Mouse (Mus musculus): Measurements from ENCODE around the gene H3f3a.
"Not testable (repeated sequence)": the region's sequence is repeated elsewhere in the genome, so short reads cannot be mapped to it uniquely, and the experiment has no call there.

The H3f3a gene

DNA sequence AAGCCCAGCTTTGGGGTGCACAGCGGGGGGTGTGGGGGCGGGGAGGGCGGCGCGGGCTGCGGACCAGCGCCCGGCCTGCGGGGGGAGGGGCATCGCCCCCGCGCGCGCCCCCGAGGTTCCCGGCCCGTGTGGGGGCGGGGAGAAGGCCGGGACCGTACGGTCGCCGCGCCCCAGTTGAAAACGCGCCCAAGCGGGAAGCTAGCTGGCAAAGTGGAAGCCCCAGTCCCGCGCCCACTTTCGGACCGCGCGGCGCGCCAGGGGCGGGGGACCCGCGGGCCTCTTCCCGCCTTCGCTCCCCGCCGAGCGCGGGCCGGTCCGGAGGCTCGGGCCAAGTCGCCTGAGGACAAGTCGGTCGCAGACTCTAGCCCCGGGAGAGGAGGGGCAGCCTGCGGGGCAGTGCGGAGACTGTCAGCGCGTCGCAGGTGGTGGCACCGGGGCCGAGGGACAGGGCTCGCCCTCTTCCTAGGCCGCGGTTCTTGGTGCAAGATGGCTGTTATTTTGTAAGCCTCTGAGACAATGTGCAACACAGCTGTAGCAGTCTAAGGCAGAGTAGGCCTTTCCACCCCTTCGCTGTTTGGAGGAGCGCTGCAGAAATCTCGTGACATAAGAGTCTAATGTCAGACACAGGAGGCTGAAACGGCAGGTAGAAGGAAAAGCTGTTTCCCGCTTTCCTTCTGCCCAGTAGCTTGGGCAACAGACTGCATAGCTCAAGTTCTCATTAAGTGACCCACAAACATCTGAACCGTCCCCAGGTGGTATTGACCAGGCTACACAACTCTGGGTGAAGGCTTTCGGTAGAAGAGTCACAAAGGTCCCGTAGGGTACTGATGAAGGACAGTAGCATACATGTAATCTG is at the start of gene H3f3a:
Gene H3f3a, minus strand, starts transcription at position 59 of the 856 bp plus-strand sequence.
- no peak for DNase-seq (ENCODE audit: low read depth, low spot score)

DNA sequence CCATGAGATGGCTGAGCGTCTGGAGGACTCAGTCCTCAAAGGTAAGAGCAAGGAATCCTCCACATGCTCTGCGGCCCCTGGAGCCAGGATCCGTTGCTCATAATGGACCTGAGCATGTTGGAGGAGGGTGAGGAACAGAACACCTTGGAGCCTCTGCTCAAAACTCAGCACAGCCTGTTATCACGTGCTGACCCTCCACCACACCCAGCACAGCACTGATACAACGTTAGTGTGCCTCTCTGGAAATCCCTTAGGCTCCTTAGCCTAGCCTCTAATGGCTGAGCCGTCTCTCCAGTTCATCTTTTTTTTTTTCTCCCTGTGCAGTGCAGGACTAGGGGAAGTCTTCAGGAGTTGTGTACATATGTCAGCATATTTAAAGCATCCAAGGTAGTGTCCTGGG is 46.3 kb upstream of the H3f3a start:
- DNase-seq (ENCODE audit: low read depth, low spot score) = no peak

DNA sequence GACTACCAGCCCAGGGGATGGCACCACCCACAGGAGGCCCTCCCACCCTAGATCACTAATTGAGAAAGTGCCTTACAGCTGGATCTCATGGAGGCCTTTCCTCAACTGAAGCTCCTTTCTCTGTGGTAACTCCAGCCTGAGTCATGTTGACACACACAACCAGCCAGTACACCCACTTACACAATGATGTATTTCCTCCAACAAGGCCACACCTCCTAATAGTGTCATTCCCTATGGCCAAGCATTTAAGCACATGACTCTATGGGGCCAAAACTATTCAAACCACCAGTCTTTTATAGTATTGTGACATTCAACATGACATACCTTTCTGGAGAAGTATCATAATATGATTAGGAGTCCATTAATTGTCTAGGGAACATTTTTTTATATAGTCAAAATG is 45.0 kb upstream of the H3f3a start:
- no peak for DNase-seq (ENCODE audit: low read depth, low spot score)

DNA sequence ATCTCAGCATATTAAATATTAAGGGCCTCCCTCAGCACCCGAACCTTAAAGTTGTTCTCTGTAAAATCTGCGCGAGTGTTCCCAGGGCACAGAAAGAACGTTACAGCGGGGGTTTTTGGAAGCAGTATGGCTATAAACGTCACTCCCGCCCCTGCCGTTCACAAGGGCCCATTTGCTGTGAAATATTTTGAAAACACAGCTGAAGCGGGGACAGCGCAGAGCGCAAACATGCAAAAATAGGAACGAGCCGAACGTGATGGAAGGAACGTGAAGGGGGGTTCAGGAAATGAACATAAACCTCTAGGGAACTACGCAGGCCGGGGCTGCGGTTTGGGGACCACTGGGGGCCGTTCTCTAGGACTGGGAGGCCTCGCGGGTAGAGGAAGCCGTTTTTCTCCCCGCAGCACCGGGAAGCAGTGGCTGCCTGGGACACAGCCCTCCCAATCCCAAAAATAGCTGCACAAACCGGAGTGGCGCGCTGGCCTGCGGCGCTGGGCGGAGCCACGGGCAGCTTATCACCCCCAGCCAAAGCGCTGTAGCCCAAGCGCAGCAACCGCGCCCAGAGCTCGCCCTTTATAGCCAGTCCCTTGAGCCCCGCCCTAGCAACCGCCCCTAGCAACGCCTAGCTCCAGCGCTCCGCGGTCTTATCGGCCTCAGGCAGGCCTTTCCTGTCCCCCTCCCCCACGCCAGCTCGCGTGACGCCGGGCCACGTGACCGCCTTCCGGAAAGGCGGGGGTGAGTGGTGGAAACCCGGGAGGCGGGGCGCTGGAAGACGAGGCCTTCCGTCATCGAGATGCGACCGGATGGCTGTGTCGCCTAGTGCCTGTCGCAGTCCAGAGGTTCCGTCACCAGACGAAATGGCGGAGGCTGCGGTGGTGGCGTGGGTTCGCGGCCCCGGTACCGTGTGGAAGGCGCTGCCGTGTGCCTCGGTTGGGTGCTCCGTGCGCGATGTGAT is 36.9 kb upstream of the H3f3a start, which contains the start of gene Sde2:
Gene Sde2, plus strand, starts transcription at position 812 of the 955 bp plus-strand sequence.
- DNase-seq (ENCODE audit: low read depth, low spot score) = peak; percentile 100

DNA sequence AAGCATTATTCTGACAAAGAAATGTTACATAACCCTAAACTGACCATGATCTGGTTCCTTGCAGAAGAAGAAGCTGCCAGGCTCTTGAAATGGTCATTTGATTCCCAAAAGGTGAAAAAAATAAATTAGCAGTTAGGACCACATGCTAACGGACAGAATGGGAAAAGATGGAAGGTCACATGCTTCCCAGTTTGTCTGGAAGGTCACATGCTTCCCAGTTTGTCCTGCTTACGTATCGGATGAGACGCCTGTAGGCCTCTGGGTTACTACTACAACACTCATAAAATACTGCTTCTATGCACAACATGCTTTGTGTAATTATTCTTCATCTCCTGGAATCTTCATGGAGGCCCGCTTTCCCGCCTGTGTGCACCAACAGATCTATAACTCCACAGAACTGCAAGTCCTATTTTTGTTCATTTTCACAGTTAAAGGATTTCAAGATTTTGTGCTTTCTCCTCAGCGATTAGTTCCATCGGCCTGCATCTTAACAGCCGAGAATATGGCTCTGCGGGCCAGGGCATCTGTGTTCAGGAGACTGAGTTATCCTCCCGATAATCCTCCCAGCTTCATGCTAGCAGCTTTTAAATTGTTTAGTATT is 36.1 kb upstream of the H3f3a start:
- DNase-seq (ENCODE audit: low read depth, low spot score) = no peak

DNA sequence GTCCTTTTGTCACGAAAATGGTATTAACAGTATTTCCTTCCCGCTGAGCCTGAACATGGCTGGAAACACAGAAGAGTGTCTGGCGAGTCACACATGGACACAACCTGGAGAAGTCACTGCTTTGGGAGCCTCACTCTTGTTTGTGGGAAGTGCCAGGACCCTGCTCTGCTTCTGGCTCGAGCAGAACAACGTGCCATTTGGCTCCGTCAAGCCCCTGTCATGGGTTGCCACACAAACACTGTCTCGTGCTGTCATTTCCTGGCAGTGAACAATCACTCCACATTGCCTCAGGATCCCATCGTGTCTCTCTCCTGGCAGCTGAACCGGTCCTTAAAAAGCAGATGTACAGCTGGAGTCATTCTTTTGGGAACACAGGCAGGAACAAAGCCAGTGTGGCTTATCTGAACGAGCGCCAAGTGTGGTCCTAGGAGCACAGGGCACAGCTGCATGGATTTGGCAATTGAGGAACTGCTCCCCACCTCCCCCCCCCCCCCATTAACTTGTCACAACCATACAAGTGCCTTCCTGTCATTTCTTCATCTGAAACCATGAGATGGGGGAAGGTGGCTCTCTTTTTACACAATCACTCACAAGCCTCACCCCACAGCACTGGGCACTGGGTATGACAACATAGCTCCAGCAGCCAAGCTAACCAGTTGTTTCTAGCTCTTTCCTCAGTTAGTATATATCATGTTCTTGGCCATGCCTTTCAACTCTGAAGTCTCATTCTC is 34.9 kb upstream of the H3f3a start:
- DNase-seq (ENCODE audit: low read depth, low spot score) = no peak

DNA sequence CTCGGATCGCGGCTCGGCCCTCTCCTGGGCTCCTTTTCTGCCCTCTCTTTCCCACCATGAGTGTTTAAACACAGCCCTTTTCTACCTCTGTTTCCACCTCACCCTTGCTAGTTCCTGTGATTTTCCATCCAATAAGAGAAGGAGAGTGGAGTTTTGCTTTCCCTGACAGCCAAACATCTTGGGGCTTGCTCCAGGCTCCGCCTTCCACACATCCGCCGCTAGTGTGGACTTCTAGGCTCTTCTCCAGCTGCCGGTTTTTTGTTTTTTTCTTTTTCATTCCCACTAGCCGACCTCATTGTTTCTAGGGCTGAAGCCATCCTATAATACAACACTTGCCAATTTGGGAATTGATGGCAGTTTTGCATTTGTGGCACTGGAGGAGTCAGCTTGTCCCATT is 34.4 kb upstream of the H3f3a start:
- peak; percentile 19 for DNase-seq (ENCODE audit: low read depth, low spot score)

DNA sequence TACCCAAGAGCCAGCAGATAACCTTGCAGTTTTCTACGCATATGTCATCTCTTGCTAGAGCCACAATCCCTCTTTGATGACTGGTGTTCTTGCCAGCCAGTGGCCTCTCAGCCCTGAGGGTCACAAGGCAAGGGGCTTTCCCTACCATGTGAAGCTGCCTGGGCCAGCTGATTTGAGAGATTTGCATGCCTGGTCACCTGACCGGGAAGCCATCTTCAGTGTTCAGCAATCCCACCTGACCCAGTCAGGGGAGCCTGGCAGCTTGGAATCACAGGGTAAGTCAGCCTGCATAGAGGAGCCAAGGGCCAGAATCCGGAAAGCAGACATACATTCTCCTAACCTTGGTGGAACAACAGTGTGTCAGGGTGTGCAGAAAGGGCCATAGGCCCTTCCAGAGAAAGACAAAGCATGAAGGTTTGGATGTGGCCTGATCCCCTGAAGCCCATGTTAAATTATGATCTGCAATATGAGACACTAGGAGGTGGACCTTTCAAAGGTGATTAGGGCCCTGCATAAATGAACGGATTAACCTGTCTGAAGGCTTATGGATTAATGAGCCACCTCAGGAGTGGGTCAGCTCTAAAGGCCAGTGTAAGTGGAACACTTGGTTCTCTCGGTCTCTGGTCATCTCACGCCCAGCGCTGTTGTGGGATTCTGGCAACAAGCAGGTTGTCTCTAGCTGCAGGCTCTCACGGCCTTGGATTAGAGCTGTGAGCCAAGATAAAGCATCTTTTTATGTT is 28.0 kb upstream of the H3f3a start:
- peak; percentile 60 for DNase-seq (ENCODE audit: low read depth, low spot score)

DNA sequence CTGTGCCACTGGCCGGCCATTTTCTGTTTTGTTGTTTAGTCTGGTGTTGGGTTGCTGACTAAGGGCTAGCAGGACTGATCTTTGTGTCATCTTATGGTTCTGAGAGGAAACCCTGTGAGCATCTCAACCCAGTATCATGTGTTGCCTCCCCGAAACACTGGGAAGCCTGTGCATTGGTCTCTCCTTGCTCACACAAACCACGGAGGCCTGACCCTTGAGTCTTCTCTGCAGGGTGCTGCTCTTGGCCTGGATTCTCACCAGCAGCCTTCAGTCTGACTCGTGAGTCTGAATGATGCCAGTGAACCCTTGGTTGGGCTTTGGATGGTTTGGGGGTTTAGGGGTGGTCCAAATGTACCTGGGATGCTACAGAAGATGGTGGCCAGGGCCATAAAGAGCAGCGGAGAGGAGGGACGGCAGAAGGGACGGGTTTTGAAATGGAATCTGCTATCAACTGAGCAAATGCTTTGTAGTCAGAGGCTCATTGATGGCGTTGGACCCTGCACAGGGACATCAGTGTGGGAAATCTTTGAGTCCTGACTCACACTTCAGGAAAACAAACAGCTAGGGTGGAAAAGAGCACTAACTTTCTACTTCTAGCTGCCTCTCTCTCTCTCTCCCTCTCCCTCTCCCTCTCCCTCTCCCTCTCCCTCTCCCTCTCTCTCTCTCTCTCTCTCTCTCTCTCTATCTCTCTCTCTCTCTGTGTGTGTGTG is 25.6 kb upstream of the H3f3a start:
- no peak for DNase-seq (ENCODE audit: low read depth, low spot score)

DNA sequence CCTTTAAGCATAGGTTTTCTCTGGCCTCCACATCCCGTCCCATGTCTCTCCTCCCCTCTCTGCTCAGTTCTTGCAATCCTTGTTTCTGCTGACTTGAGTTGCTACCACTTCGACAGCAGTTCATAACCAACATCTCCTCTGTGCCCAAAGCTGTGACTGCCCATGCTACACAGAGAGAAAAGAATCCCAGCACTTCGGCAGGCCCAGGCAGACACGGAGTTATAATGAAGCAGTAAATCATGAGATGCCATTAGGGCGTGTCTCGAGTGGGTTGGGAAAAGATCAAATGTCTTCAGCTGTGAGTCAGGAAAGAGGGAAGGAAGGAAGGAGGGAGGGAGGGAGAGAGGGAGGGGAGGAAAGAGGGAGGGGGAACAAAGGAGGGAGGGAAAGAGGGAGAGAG is 24.3 kb upstream of the H3f3a start:
- DNase-seq (ENCODE audit: low read depth, low spot score) = no peak

DNA sequence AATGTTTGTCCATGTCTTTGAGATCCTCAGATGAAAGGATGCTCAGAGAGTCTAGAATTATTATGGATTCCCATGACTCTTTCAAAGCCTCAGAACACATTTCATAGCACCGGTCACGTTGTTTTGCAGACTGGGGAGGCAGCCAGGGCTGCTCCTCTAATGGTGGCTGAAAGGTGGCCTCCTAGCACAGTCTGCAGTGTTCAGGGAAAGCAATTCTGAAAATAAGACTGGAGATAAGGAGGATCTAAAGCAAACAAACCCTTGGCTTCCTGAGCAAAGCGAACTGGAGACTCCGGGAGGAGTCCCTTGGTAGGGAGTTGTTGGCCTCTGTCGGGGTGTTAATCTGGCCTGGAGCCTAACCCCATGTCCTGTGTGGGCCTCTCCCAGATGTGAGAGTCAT is 23.4 kb upstream of the H3f3a start:
- DNase-seq (ENCODE audit: low read depth, low spot score) = no peak

DNA sequence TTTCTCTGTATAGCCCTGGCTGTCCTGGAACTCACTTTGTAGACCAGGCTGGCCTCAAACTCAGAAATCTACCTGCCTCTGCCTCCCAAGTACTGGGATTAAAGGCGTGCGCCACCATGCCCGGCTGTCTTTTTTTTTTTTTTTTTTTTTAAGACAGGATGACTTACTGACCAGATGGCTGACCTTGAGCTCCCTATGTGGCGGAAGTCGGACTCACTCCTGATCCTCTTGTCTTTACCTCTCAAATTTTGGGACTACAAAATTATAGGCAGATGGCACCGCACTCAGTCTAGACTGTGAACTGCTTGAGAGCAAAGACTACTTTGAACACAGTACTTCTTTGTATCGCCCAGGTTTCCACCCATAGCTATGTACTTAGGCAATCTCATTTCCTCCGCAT is 22.7 kb upstream of the H3f3a start:
- not testable (repeated sequence) for DNase-seq (ENCODE audit: low read depth, low spot score)

DNA sequence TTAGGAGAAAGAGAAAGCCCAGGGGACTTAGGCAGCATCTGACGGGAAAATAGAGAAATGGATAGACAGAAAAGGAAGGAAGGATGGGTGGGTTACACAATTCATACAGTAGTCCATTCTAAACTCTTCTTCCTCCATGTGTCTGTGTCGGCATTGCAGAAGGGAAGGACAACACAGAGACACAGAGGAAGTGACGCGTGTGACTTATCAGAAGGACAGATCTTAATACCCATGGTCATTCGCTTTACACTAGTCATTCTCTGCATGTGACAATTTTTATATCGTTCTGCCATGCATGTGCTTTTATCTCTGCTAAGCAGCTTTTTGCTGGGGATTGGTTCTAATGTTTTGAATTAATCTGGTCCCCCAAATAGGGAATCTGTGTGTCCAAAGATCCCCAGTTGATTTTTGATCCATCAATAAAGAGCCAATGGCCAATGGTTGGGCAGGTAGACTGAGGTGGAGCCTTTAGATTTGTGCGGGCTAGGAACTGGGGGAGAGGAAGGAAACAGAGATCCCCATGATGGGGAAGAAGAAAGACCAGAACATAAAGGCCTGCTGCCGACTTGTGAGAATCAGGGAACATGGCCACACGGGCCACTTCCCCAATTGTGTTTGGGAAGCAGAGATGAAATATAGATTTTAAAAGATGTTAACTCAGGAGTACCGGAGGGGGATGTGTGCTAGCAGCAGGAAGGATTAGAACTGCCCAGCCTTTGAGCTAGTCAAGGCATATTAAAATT is 21.7 kb upstream of the H3f3a start:
- DNase-seq (ENCODE audit: low read depth, low spot score) = no peak

DNA sequence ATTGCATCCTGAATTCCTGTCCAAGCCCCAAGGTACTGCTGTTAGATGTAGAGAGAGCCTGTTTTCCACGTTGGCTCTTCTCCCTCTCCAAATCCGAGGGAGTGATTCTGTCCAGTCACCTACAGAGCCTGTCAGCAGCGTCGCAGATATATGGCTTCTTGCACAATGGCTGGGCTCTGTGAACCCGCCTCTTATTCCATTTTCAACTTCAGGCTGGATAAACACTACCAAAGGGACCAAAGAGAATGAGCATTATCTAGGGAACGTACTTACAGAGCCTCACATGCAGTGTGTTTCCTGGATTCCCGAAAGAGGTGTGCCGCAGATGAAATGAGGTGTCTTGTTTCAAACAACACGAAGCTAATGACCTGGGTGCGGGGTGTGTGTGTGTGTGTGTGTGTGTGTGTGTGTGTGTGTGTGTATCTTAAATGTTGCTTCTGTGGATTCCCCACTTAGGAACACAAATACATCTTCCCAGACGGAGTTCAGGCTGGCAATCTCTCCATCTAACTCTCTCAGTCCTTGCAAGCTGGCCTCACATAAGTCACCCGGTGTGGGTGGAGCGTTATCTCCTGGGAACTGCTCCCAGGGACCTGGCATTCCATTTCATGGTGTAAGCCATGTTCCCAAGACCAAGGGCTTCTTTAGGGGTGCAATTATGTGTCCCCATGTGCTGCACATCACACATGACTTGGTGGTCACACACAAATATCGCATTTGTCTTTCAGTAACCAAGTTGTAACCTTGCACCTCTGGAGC is 17.0 kb upstream of the H3f3a start:
- no peak for DNase-seq (ENCODE audit: low read depth, low spot score)

DNA sequence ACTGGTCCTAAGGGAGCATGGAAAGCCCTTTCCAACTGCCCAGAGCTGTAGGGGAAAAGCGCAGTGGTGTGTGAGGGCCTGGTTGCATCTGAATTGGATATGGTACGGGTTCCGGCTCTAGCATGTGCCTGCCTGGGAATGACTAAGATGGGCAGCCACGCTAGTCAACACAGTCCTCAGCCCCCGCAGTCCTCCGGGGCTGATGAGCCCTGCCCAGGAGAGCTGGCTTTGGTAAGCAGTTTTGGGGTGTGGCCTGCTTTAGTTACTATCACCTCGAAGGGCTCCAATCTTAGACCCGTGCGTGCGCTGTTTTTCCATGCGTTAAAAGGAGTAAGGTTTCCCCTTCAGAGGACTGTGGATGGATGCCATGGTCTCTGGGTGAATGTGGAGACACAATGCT is 16.4 kb upstream of the H3f3a start:
- DNase-seq (ENCODE audit: low read depth, low spot score) = no peak

DNA sequence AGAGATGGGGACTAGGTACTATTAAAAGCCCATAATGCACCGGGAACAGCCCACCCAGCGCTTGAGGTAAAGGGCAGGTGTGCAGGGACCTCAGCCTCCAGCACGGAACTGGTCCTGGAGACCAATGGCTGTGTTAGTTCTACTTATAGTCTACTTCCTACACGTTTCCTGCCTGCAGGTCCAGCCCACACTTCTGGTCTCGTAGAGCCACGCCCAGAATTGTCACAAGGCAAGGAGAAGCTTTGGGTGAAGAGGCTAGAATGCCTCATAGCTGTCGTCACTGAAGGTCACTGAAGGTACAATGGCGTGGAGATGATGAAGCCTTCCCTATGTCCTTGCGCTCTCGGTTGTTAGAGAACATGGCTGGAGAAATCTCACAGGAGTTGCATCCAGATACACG is 16.0 kb upstream of the H3f3a start:
- no peak for DNase-seq (ENCODE audit: low read depth, low spot score)

DNA sequence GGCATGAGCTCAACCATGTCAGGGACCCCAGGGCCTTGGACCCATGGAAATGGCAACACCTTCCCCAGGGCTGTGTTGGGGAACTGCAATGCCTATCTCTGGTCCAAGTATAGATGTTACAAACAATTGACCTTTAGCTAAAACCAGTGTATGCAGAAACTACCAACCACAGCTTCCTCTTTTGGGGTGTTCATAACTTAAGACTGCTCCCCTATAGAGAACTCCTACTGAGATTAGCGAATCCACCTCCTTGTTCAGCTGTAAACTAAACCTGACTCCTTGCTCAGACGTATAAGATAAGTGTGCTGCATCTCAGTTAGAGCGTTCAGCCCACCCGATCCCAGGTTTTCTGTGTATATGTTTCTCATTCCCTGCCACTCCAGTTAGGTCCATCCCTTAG is 12.9 kb upstream of the H3f3a start:
- DNase-seq (ENCODE audit: low read depth, low spot score) = no peak

DNA sequence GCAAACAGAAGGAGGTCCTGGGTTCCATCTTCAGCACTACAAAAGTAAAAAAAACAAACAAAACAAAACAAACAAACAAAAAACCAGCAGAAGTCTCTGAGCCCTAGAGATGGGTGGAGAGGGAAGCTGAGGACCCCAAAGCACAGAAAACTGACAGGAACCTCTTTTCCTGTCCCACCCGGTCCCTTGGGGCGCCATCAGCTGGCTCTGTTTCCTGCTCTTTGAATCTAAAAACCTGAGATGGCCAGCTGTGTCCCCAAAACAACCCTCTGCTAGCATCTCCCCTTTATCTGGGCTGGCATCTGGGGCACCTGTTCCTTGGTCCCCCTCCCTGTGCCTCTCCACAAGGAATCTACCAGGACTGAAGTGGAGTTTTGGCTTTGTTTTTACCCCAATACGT is 11.0 kb upstream of the H3f3a start:
- DNase-seq (ENCODE audit: low read depth, low spot score) = no peak

DNA sequence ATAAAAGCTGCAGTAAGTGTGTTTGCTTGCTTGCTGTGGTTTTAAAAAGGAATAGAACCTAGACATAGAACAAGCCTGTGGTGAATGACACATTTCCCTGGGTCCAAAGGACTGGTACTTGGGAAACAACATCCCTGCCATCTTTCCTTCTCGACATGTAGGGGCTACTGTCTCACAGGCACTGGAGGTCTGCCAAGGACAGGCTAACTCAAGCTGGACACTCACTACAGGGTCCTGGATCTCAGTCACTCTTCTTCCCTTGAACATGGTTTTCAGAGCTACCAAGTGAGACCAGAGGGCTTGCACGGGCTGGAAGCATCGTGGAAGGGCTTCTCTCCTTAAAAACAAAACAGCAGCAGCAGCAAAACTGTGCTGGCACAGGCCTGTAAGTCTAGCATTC is 10.0 kb upstream of the H3f3a start:
- DNase-seq (ENCODE audit: low read depth, low spot score) = no peak

Measured in retina, postnatal 7 days (tissue).